Mouse (Mus musculus) G1E-ER4 (cell line): ENCODE data around the gene Litaf. TPM values are rescaled to one million over a fixed set of nuclear protein-coding genes. Genes with fewer than 3 reads are reported as not detected.

Experiments
- GATA1 ChIP-seq: IDR thresholded peaks from one replicate; pipeline ENCODE4 v1.8.0; 2012; ENCODE audit warnings: low read length, inconsistent platforms
- polyA plus RNA-seq: library from polyadenylated mRNA; stranded (reverse); fragments of >175 nt; gene quantifications from 2 replicates; pipeline ENCODE4 v1.2.3, GENCODE M21; 2012

Gene Litaf
- 0.10 and 1.1 TPM in 2 replicates for polyA plus RNA-seq

DNA sequence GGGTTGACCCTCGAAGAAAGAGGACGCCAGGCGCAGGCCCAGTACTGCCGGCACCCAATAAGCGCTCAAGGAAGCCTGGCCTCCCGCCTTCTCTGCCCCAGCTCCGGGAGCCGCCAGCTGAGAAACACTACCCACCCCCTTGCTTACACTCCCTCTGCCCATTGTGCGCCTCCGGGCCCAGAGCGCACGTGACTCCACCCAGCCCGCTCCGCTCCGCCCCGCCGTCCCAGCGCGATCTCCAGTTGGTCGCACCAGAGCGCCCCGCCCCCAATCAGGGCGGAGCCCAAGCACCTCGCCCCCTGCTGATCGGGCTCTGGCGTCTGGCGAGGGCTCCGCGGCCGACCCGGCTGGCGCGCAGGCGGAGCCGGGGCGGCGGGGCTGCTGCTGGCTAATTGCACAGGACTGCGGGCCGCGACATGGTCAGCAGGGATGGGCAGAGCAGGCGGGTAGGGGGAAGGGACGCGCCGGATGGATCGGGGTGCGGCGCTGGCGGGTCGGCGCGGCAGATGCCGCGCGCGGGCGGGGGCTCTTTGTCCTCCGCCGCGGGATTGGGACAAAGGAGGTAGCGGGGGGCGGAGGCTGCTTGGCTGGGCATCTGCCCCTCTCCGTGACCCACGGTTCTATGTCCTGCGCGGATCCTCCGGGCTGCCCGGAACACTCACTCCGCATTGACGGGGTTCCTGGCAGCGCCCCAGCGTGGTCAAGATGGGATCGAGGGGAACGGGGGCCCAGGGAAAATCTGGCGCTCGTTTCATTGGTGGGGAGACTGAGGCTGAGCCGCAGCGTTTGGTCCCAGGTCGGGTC is at the start of gene Litaf:
TSS of gene Litaf (minus strand) at position 129 of the 804 bp plus-strand sequence.
- TF ChIP-seq GATA1: no peak

DNA sequence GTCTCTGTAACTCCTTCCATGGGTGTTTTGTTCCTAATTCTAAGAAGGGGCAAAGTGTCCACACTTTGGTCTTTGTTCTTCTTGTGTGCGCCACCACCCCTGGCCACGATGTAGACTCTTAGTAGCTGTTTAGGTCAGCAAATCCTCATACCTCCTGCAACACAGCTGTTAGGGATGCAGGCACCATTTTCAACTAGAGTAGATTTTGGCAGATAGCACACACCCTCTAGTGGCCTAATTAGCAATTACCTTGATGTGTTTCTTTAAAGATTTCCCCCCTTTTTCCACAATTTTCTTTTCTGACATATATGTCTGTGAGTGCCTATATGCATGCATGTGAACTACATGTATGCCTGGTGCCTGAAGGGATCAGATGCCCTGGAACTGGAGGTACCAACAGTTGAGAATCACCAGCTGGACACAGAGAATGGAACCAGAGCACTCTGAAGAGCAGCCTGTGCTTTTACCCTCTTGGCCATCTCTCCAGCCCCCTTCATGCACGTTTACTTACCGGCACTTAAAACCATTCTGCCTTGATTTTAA is 43.3 kb upstream of the Litaf start:
- TF ChIP-seq GATA1: no peak

DNA sequence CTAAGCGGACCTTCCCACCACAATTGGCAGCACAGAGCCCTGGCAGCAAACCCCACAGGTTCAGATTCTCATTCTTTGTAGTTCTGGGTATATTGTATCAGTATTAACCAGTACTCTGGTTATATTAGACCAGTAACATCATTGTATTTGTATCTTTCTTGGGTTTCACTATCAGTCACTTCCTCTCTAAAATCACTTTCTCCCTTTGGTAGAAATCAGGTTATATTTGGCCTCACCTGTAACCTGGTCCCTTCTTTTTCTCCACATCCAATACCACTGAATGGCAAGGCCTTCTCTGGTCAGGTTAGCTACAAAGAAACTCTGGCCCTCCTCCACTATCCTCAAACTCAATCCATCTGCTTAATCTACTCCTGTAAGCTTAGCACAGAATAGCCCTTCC is 38.9 kb upstream of the Litaf start:
- TF ChIP-seq GATA1: no peak

DNA sequence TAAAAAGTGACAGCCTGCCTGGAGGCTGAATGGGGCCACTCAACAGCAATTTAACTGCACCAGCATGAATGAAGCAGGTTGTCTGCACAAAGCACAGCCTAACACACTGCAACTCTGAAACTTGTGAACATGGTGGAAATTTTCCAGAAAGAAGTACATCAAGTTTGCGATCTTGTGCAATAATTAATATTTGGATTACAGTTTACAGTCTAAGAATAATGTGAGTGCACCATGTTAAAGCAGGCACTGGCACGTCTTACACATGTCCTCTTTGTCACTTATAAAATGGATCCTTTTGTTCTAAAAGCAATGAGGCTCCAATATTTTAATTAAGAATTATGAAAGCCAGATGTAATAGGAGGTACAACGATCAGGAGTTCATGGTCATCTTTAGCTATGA is 31.3 kb upstream of the Litaf start:
- no peak for TF ChIP-seq GATA1

DNA sequence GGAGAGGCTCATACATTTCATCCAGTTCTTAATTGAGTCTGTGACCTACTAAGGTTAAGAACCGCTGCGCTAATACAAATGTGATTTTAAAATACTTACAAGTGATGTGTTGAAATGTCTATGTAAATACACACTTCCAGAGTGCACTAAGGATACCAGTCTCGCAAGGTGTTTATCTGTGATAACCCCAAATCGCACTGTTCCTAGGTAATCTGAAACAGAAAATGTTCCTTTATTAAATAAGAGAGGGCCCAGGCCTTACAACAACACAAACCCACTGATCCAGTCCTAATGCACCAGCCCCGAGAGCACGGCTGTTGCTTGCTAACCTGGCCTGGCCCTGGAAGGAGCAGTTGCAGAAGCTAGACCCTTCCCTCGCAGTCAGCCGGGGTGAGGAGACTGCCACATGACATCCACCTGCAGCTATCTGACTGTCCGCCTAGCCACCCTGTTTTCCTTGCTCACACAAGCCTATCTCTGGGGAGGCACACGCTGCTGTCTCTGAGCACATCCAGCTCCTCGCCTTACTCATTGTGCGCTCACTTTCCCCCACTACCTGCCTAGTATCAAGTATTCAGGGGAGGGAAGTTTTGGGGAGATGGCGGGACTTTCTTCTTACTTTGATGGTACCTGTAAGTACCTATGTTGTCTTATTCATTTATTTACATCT is 27.9 kb upstream of the Litaf start:
- TF ChIP-seq GATA1: no peak

DNA sequence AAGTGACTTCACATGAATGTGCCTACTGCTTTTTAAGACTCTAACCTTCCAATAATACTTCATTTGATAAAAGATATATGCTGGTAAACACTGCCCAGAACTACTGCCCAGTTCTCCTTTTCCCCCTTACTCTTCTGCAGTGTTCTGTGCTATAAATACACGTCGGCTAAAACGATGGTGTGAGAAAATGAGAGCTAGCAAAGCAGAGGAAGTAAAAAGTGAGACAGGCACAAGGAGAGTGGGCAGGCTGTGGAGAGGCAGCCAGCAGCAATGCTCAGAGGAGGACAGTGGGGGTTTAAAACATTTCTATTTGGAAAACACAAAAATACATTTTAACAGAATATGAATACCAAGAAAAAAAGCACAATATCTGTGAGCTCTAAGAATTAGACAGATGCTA is 26.6 kb upstream of the Litaf start:
- no peak for TF ChIP-seq GATA1

DNA sequence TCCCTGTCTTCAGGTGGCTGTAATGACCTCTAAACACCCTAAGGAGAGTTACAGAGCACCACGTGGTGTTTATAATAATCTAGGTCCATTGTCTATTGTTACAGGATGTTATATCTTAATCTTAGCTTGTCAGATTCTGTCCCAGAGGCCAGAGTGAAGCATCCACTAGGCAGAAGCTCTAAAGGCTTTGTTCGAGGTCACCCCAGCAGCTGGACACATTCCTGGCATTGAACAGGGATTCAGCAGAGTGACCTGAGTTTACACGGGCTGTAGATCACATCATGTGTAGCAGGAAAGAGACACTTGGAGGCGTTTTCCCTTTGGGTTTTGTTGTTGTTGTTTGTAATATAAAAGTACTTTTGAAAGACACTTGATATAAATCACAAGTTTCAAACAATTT is 26.1 kb upstream of the Litaf start:
- TF ChIP-seq GATA1: no peak

DNA sequence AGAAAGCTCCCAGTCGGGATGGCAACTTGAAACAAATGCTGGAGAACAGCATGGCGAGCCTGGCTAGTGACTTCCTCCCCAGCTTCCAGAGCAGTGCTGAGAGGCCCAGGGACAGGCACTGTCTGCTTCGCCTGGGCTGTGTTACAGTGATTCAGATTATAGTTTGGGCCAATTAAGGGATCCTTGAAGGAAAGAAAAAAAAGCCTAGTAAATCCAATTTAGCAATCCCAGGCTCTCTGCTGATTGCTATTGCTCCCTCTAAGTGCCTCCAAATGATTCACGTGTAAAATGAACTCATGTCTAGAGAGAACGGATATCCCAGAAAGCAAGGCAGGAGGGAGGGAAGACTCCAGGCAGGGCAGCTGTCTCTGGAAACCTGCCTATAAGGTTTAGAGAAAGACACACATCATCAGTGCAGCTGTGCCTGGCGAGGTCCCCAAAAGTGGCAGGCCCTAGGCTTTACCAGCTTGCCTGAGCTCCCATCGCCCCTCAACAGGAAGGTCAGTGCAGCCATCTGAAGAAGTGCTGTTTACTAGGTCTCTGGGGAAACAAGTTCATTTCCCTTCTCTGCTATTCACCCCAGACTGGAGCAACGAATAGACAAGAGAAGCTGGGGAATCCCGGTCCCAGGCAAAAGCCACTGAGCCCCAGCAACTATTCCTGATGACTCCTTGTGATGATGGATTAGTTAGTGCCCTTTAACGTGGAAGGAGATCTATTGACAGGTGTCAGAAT is 25.0 kb upstream of the Litaf start:
- TF ChIP-seq GATA1: no peak

DNA sequence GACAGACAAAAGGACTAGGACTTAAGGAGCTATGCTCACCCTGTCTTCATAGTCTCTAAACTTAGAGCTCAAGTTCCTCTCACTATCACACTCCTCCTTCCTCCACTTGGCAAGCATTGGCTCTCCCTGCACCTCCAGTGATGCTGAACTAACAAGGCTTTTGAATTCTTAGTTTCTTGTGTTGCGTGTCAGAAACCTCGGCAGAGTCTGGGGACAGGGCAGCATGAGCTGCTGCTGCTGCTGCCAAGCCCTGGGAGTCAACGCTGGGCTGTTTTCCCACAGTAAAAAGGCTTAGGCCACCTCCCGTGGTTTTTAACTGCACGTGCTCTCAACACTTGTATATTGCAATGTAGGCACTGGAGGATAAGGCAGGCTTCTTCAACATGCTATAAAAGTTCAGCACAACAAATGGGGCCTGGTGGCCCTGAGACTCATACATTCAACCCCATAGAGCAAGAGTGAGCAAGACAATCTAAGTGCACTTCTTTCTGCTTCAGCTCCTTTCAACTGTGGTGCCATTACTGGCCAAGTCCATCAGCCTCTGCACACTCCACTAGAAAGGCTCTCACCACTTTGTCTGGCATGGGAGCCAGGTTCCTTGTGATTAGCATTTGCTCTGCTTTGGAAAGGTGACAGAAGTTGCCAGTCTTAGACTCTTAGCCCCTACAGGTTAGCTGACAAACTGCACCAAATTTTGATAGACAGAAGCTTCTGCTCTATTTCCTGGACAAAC is 21.1 kb upstream of the Litaf start:
- TF ChIP-seq GATA1: no peak

DNA sequence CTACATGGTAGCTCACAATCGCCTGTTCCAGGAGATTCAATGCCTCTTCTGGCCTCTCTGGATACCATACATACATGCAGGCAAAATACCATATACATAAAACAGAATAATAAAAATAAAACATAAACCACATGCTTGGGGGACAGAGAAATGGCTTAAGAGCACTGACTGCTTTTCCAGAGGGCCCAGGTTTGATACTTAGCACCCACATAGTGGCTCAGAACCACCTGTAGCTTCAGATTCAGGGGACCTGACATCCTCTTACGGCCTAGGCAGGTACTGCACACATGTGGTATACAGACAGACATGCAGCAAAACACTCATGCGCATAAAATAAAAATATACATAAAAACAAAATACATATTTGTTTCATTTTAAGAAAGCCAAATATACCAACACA is 20.3 kb upstream of the Litaf start:
- no peak for TF ChIP-seq GATA1

DNA sequence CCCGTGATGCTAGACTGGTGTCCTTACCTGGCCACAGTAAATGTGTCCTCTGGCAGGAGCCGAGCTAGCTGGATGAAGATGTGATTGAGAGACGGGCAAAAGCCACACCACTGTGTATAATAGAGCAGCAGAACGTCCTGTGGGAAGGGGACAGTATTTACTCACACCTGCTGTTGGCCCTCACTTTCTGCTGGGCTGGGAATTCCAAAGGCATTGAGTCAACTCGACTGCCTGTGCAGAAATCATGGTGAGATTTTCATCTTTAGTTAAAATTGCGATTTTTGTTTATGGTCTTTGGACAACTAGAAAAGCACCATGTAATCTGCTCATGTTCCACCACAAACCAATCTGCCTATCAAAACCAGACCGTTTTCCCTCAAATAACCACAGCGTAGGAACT is 18.2 kb upstream of the Litaf start:
- no peak for TF ChIP-seq GATA1

DNA sequence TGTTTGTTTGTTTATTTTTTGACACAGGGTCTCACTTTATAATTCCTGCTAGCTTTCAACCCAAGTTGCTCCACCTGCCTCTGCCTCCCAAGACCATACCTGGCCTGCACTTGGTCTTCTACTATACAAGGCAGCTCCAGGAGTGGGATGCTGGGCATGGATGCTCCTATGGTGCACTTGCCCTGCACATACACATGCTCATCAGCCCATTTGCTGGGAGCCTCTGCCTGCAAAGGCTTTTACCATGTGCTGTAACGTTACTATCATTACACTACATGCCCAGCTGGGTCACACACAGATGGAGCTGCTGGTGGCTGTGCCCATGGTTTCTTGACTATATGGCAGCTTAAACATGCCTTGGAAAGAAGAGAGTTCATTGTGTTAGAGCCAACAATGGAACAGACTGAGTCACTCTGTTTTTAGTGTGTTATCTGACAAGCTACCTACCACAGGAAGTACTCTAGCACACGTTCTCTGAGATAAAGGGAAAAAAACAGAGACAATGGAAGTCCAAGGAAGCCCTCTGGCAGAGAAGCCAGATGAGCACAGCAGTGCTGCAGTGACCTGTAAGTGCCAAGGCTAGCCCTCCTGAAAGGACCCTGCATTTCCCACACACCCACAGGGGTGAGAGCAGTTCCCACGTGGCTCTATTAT is 12.4 kb upstream of the Litaf start:
- TF ChIP-seq GATA1: peak; percentile 53

DNA sequence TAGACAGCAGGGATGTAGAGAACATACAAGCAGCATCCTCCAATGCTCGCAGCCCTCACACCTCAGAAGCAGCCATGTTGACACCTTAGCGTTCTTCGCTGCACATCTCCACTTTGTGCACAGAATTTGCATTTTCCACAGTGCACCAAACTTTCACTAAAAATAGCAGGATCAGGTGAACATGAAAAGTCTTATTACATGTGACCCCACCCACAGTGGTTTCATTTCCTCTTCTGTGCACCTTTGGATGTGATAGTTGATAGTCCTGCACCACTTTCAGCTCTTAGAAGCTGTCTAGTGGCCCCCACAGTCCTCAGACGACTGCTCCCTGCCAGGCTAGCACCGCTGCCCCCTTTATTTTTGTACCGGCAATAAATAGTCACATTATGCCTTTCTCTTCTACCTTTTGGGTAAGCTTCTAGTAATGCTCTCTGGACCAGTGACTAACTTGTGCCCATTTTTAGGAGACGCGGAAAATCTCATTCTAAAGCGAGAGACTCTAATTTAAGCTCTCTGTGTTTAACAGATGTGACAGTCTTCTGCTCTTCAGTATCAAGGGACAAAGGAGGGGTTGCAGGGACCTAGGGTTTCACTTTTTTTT is 11.7 kb upstream of the Litaf start:
- no peak for TF ChIP-seq GATA1

DNA sequence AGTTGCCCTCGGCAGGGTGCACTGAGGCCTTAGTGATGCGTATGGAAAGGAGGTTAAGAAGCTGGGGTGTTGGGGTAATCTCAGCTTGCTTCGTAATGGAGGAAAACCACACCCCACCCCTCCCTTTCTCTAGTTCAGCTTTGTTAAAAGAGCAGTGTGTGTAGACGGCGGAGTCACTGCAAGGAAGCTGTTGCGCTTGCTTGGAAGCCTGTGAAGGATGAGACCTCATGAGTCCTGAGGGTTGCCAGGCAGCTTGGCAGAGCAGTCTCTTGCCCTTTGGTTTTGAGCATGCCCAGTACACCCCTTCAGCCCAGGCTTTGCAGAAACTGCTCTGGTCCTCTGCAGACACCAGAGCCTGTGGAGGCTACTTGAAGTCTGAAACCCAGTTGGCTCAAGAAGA is 7.1 kb upstream of the Litaf start:
- TF ChIP-seq GATA1: no peak
